Mouse (Mus musculus) limb, embryonic 14.5 days (tissue): ENCODE data around the gene Ropn1l. TPM values are rescaled to one million over a fixed set of nuclear protein-coding genes. Genes with fewer than 3 reads are reported as not detected.

ENCODE experiments used
- ATAC-seq: fragments of 200-750 bp; cut with Nextera tagmentation; 2 replicates; pipeline ENCODE4 v1.8.0; 2017; ENCODE audit warnings: low read depth, moderate number of reproducible peaks, moderate TSS enrichment; ENCODE audit not compliant: low FRiP score
- DNase-seq: peaks from one replicate; pipeline ENCODE4 v3.0.0-alpha.2; 2015; ENCODE audit warnings: low spot score
- H3K27ac ChIP-seq: fragments of 300-500 bp; sonication (generic); replicated peaks from 2 replicates; pipeline ENCODE4 v1.5.1; 2014; ENCODE audit warnings: low read depth, mild to moderate bottlenecking, low read length, moderate library complexity, mixed read lengths
- H3K27me3 ChIP-seq: fragments of 300-500 bp; sonication (generic); 2 replicates; pipeline ENCODE4 v1.6.1; 2014; ENCODE audit warnings: low read length, mixed read lengths; ENCODE audit not compliant: control insufficient read depth, insufficient read depth
- H3K36me3 ChIP-seq: fragments of 300-500 bp; sonication (generic); 2 replicates; pipeline ENCODE4 v1.6.1; 2014; ENCODE audit warnings: mild to moderate bottlenecking, low read length, moderate library complexity, mixed read lengths; ENCODE audit not compliant: control insufficient read depth, insufficient read depth
- H3K4me1 ChIP-seq: fragments of 300-500 bp; sonication (generic); 2 replicates; pipeline ENCODE4 v1.6.1; 2014; ENCODE audit warnings: antibody characterized with exemption, low read length, mixed read lengths; ENCODE audit not compliant: control insufficient read depth, insufficient read depth
- H3K4me2 ChIP-seq: fragments of 300-500 bp; sonication (generic); replicated peaks from 2 replicates; pipeline ENCODE4 v1.6.1; 2014; ENCODE audit warnings: low read depth, mild to moderate bottlenecking, low read length, moderate library complexity; ENCODE audit not compliant: severe bottlenecking
- H3K4me3 ChIP-seq: fragments of 300-500 bp; sonication (generic); replicated peaks from 2 replicates; pipeline ENCODE4 v1.5.1; 2014; ENCODE audit warnings: low read length
- H3K9ac ChIP-seq: fragments of 300-500 bp; sonication (generic); 2 replicates; pipeline ENCODE4 v1.6.1; 2014; ENCODE audit warnings: mild to moderate bottlenecking, low read depth, low read length, moderate library complexity; ENCODE audit not compliant: severe bottlenecking
- H3K9me3 ChIP-seq: fragments of 300-500 bp; sonication (generic); 2 replicates; pipeline ENCODE4 v1.6.1; 2016; ENCODE audit warnings: low read length; ENCODE audit not compliant: control insufficient read depth
- POLR2A ChIP-seq: fragments of 200-500 bp; IDR thresholded peaks from 2 replicates; pipeline ENCODE4 v1.8.0; 2012; ENCODE audit warnings: inconsistent platforms, mild to moderate bottlenecking, moderate library complexity, borderline replicate concordance; ENCODE audit not compliant: insufficient read depth, insufficient read length; ENCODE audit errors: extremely low read depth
- WGBS: fragments of 180-500 bp; shearing (Covaris S2); extraction: QIAGEN DNeasy Blood & Tissue Kit; methylation state at CpG from one replicate; pipeline ENCODE4 v1.1.7; 2014; 5-methylcytosine and 5-hydroxymethylcytosine counted together
- polyA plus RNA-seq, 2 experiments: library from polyadenylated mRNA; depleted of rRNA in 1 of 2; stranded (reverse) in 1 of 2; unstranded in 1 of 2; fragments of >200 nt; fragmentation: Nextera tagmentation in 1 of 2; extraction: Ambion mirVana in 1 of 2; gene quantifications; 2 replicates each; pipeline versions ENCODE4 v1.2.1 to v1.2.3; 2012 to 2014

Gene Ropn1l
- polyA plus RNA-seq, 2 experiments: 1.2 to 1.7 TPM

DNA sequence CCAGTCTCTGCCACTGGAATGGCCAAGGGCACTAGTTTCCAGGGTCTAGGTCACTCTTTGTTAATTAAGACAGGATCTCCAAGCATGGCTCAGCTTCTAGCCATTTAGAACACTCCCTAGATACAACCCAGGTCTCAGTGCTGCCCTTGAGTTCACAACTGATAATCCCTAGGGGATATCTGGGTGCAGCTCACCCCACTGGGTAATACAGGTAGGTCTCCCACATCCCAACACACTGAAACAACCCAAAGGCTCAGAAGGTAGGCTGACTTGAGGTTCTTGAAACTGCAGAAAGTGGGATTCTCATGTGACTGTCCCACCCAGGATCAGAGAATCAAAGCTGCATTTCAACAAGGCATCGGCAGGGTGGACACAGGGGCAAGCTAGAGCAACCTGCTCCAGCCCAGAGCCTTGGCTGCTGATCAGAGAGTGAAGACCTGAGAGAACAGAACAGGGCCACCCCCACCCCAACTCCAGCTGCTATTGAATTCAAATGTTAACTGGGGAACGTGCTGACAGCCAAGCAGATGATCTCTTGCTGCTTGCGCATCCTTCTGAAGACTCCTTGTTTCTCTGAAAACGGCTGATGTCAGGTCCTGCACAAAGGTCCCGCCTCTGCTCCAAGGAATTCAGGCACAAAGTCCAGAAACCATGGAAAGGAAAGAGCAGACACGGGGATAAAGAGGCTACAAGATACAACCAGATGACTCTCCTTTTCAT is 39.2 kb downstream of the Ropn1l start:
- Histone ChIP-seq H3K9ac (no peak overlapping the region), H3K4me2 (no peak overlapping the region), H3K4me3 (no peak overlapping the region), H3K27ac (no peak overlapping the region), H3K9me3 (no peaks in the 10 kb centered on the region), H3K27me3 (no peaks in the 10 kb centered on the region), H3K4me1 (no peaks in the 10 kb centered on the region), H3K36me3 (no peaks in the 10 kb centered on the region)
- no peak for ATAC-seq
- DNase-seq: no peak
- WGBS: 54% methylated on average over 6 of the region's 6 CpGs
- TF ChIP-seq POLR2A: no peak

DNA sequence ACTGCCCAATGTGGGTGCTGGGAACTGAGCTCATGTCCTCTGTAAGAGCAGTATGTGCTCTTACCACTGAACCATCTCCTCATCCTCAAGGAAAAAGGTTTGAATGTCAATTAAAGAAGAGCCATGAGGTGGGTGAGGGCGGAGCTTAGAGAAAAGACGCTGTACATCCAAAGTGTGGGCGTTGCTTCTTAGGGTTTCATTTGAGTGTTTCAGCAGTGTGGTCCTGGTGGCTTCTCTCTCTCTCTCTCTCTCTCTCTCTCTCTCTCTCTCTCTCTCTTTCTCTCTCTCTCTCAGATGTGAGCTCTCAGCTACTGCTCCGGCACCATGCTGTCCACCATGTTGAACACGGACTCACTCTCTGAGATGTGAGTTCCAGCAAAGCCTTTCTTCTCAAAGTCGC is 39.9 kb downstream of the Ropn1l start:
- no peak for TF ChIP-seq POLR2A

DNA sequence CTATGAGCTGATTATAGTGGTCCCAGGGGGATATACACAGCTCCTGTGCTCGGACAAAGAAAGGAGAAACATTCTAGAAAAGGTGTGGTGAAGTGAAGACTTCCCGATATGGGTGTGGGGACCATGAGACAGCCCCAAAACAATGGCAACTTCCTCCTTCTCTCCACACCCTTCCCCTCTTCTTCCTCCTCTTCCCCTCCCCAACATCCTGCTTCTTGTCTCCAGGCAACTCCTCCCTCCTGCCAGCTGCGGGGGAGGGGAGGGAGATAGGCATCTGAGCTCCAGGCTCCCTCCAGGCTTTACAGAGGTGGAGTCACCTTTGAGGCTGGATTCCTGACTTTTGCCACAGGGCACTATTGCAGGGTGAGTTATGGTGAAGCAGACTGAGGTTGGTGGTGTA is 40.6 kb downstream of the Ropn1l start:
- ATAC-seq: no peak
- DNase-seq: no peak
- H3K4me2 ChIP-seq: no peak overlapping the region

More for the DNA sequence above, 39.9 kb downstream of the Ropn1l start:
- H3K9ac ChIP-seq: no peak overlapping the region
- ATAC-seq (no peak), DNase-seq (no peak)
- H3K9me3 ChIP-seq: no peaks in the 10 kb centered on the region
- H3K4me1 ChIP-seq: no peaks in the 10 kb centered on the region
- H3K4me2 ChIP-seq: no peak overlapping the region
- no peaks in the 10 kb centered on the region for H3K27me3 ChIP-seq
- 86% methylated on average over 6 of the region's 6 CpGs for WGBS
- no peak overlapping the region for H3K4me3 ChIP-seq
- no peaks in the 10 kb centered on the region for H3K36me3 ChIP-seq
- no peak overlapping the region for H3K27ac ChIP-seq

DNA sequence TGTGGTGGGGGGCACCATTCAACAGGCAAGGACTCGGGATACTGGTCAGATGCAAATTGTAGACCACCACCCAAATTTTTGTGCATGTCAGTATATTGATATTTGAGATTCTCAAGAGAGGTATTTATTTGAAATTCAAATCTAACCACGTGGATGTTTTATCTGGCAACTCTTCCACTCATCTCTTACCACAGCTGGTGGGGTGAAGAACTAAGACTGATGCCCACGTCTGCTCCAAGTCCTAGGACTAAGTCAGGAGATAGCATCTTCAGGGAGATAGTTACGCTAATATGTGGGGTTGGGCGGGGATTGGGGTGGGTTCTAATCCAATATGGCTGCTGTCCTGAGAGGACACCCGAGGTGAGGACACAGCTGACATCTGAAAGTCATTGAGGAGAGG is 41.1 kb downstream of the Ropn1l start:
- ATAC-seq (no peak), DNase-seq (no peak)
- no peak overlapping the region for H3K27ac ChIP-seq
- H3K9me3 ChIP-seq: no peaks in the 10 kb centered on the region
- TF ChIP-seq POLR2A: no peak
- H3K9ac ChIP-seq: no peak overlapping the region
- H3K27me3 ChIP-seq: no peaks in the 10 kb centered on the region
- H3K4me2 ChIP-seq: no peak overlapping the region
- WGBS: 84% methylated on average over 6 of the region's 6 CpGs
- no peaks in the 10 kb centered on the region for H3K36me3 ChIP-seq
- H3K4me3 ChIP-seq: no peak overlapping the region
- H3K4me1 ChIP-seq: no peaks in the 10 kb centered on the region

More for the DNA sequence above, 40.6 kb downstream of the Ropn1l start:
- no peak overlapping the region for H3K9ac ChIP-seq
- WGBS: 39% methylated on average over 3 of the region's 3 CpGs
- H3K27ac ChIP-seq: no peak overlapping the region
- H3K4me3 ChIP-seq: no peak overlapping the region
- no peaks in the 10 kb centered on the region for H3K9me3 ChIP-seq
- no peaks in the 10 kb centered on the region for H3K27me3 ChIP-seq
- H3K36me3 ChIP-seq: no peaks in the 10 kb centered on the region
- TF ChIP-seq POLR2A: no peak
- H3K4me1 ChIP-seq: no peaks in the 10 kb centered on the region

DNA sequence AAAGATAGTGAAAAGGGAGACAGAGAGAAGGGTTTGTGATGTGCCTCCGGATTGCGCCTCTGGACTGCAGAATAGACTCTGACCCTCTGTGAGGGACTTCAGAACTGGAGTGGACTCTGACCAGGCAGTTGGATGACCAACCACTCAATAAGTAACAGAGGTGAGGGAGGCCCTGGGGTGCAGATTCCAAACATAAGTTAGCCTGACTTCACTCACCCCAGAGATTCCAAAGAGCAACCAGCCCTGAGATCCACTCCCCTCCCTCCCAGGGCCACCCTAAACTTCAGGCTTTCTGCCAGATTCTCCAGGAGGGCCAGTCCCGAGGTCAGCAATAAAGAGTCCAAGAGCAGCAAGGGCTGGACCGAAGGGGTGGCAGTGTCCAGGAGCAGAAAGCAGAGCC is 46.0 kb downstream of the Ropn1l start:
- Histone ChIP-seq H3K9ac (no peak overlapping the region), H3K4me1 (no peaks in the 10 kb centered on the region), H3K27me3 (no peaks in the 10 kb centered on the region), H3K27ac (no peak overlapping the region), H3K9me3 (no peaks in the 10 kb centered on the region), H3K4me2 (no peak overlapping the region), H3K4me3 (no peak overlapping the region), H3K36me3 (no peaks in the 10 kb centered on the region)
- DNase-seq: no peak
- no peak for TF ChIP-seq POLR2A
- no peak for ATAC-seq
- WGBS: 72% methylated on average over 4 of the region's 4 CpGs
